Mouse (Mus musculus) layer of hippocampus, adult 11-12 months (tissue): ENCODE data around the gene Tsen34.
A peak's percentile ranks its signal among the peaks of the same experiment; 100 is the strongest.
"Not testable (repeated sequence)": the region's sequence is repeated elsewhere in the genome, so short reads cannot be mapped to it uniquely, and the experiment has no call there.

ENCODE experiments used
- DNase-seq: peaks from one replicate; pipeline ENCODE4 v3.0.0; 2022; ENCODE audit warnings: low spot score

Tsen34 gene

GRCm38 (mm10) chr7:3691919-3692318, 744 bp upstream of the Tsen34 start:
- DNase-seq = no peak

DNA sequence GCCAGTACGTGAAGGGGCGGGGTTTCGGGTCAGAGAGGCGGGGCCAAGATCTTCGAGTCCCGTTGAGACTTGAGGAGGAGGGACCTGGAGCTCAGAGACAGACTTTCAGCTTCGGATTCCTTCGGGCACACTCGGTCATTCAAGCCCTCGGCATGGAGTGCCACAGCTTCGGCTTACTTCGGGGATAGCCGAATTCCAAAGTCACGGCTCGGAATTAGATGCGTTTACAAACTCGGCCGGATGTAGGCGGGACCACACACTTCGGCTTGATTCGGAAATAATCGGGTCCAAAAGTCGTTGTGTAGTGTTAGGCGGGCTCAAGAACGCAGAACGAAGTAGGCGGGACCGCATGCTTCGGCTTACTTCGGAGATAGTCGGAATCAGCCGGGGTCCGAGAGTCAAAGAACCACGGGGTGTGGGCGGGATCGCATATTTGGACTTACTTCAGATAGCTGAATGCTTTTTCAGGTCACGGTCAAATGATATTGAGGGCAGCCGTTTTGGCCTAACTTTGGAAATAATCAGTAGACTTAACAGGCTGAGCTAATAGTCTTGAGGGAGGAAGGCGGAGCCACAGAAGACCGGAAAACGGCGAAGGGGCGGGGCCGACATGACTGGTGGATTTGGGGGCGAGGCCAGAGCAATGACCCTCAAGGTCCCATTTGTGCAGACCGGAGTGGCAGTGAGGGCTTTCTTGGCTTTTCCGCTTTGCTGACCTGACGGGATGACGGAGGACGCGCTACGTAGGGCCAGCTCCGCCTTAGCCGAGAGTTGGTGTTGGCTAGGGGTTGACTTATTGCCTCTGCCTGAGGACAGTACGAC, 535 bp downstream of the Tsen34 start, which contains the start of gene Mboat7:
Gene Mboat7 (minus strand): TSS at position 537 of the 822 bp plus-strand sequence.
- DNase-seq = peak; percentile 98

GRCm38 (mm10) chr7:3693809-3694075, 1.1 kb downstream of the Tsen34 start:
- DNase-seq = no peak

GRCm38 (mm10) chr7:3694076-3694948, 1.6 kb downstream of the Tsen34 start:
- DNase-seq = peak; percentile 66

DNA sequence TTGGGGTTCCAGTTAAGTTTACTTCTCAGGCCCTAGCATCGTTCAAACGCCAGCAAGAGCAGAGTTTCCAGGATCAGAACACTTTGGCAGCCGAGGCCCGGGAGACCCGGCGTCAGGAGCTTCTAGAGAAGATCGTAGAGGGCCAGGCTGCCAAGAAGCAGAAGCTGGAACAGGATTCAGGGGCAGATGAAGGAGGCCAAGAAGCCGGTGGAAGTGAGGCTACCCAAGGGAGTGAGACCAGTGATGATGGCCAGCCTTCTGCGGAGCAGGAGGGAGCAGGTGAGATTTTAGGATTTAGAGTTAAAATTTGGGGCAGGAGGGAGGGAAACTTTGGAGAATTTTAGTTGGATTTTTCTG, 2.3 kb downstream of the Tsen34 start:
- not testable (repeated sequence) for DNase-seq

DNA sequence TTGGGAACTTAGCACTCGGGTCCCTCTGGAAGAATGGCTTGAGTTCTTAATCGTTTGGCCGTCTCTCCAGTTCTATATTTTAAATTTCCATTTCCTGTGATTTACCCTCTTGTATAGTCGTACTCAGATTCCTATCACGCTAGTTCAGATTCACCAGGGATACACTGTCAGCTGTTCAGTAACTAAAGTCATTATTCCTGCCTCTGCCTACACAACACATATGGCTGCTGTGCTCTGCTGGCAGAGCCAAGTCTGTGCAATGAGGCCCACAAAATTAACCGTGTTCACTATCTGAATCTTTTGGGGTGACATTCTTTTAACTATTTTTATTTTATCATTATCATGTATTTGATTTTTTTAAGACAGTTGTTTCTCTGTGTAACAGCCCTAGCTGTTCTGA, 5.8 kb downstream of the Tsen34 start:
- DNase-seq = no peak

- no peak for DNase-seq
Measured at GRCm38 (mm10) chr7:3703148-3703878, 10.7 kb downstream of the Tsen34 start.

DNA sequence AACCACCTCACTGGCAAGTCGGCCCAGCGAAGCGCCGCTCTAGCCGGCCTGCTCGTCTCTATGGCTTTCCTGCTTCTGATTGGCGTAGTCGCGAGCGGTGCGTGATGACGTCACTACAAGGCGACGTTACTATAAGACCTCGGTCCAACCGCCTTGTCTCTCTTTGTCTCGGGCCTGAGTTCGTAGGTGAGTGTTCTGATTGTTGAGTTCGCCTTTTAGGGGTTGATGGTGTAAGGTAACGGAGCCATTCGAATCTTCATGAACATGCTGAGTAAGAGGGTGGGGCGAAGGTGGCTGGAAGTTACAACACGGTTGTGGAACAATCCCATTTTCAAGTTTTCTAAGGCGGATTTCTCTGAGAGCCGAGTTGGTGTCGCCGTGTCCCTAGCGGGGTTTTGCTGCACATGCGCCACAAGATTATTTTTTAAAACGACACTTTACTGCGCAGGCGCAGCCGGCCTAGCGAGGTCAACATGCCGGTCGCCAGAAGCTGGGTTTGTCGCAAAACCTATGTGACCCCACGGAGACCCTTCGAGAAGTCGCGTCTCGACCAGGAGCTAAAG, 11.3 kb downstream of the Tsen34 start, which contains the start of gene Rps9:
Gene Rps9 (plus strand): TSS at position 115 of the 563 bp plus-strand sequence.
- peak; percentile 98 for DNase-seq

DNA sequence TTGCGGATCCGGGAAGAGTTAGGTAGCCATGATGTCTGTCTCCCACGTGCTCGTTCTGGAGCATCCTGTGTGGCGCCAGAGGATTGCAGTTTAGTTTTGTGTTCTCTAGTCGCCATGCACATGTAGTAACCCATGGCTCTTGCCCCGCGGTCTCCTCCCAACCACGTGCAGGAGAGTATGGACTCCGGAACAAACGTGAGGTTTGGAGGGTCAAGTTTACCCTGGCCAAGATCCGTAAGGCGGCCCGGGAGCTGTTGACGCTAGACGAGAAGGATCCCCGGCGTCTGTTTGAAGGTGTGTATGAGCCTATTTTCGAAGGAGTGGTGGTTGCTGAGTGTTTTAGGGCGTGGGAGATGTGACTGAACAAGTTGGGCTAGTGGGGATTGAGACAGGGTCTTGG, 11.8 kb downstream of the Tsen34 start:
- DNase-seq = no peak

DNA sequence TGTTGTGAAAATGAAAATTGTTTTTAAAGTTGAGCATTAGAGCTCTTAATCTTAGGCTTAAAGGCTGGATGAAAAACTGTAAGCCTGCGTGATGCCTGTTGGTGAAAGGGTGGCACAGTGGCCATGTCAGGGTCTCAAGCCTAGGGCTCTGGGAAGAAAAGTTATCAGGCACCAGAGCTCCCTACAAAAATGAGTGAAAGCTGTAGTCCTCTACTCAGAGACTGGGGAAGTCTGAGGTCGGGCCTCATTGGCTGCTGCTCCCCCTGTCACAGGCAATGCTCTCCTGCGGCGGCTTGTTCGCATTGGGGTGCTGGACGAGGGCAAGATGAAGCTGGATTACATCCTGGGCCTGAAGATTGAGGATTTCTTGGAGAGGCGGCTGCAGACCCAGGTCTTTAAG, 12.8 kb downstream of the Tsen34 start:
- not testable (repeated sequence) for DNase-seq

DNA sequence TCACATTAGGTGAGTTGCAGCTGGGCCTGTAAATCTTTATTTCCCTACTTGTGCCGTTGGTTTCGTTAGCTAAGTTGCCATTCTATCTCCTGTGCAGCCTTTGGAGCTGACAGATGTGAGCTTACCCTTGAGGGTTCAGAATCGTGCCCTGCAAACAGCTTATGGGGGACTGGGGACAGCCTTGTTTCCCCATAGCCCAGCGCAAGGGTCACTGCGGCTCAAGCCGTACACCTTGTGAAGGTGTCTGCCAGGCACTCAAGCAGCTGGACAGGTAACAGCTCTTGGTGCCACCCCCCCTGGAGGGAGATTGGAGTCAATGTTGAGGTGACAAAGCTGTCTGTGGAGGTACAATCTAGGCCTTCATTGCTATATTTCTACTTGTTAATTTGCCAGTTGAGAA, 13.2 kb downstream of the Tsen34 start:
- no peak for DNase-seq

- DNase-seq = no peak
Measured at GRCm38 (mm10) chr7:3706343-3706934, 13.8 kb downstream of the Tsen34 start.

DNA sequence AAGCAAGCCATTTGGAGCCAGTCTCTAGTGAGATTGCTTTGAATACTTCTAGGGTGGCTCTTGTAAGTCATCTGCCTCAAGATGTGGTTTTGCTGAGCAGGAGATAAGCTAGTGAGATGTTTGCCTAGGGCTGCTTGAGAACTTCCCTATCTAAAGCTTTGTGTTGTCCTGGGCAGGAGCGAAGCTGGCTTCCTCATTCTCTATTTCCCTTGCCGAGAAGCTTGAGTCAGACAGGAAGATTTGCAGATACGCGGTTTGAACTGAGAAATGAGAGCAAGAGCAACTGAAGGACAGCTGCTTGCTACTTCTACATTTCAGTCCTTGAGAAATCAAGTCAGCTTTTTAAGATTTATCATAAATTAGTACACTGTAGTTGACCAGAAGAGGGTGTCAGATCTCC, 14.4 kb downstream of the Tsen34 start:
- DNase-seq = no peak

- no peak for DNase-seq
Measured at GRCm38 (mm10) chr7:3707568-3708413, 15.1 kb downstream of the Tsen34 start.

GRCm38 (mm10) chr7:3708447-3708980, 15.9 kb downstream of the Tsen34 start:
- not testable (repeated sequence) for DNase-seq

GRCm38 (mm10) chr7:3709000-3709399, 16.3 kb downstream of the Tsen34 start:
- DNase-seq = no peak

- DNase-seq = no peak
Measured at GRCm38 (mm10) chr7:3712264-3712942, 19.7 kb downstream of the Tsen34 start.

DNA sequence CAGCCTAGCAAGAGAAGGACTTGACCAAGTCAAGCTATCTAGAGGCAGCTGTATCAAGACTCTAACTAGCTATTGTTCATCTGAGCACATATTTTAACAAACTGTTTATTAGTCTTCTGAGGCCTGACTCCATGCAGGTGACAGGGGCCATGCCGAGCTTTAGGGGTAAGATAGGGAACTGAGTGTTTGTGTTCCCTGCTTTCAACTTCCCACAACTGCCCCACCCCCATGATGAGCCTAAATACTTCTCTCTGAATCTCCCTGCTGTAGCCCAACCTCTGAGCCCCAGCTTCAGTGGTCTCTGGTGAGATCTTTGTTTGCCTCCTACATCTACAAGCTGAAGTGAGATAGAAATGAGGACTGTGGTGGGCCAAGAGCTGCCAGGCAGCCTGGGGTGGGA, 22.6 kb downstream of the Tsen34 start:
- DNase-seq = peak; percentile 7

- not testable (repeated sequence) for DNase-seq
Measured at GRCm38 (mm10) chr7:3720268-3720667, 27.6 kb downstream of the Tsen34 start, which contains the start of gene Pirb. TSS of gene Pirb (minus strand) at chr7:3720391.

GRCm38 (mm10) chr7:3725459-3725858, 32.8 kb downstream of the Tsen34 start:
- DNase-seq = not testable (repeated sequence)
